Mouse (Mus musculus): ENCODE measurements around the gene 2410004B18Rik.

The 2410004B18Rik gene

GRCm38 (mm10) chr3:145993481-145994201, 55.8 kb downstream of the 2410004B18Rik start:
- in situ Hi-C loops (cut with MboI; ENCODE audit: low sequenced_read_pairs): no loop called here

All from CH12F3 (cell line).